Mouse (Mus musculus): ENCODE measurements around the gene Cfap43.

- TF ChIP-seq USF1 (IDR thresholded peaks at IDR 0.05; ENCODE audit: low read depth) = no peak
- TF ChIP-seq POLR2A (IDR thresholded peaks at IDR 0.05; ENCODE audit: insufficient read length, low read depth) = no peak
- TF ChIP-seq POLR2AphosphoS2 (IDR thresholded peaks at IDR 0.05; ENCODE audit: insufficient read length, low read depth) = no peak
- no peak for TF ChIP-seq MAX (IDR thresholded peaks at IDR 0.05; ENCODE audit: low read depth)
- no peak for TF ChIP-seq E2F4 (IDR thresholded peaks at IDR 0.05; ENCODE audit: insufficient read depth)
- TF ChIP-seq MYOG (IDR thresholded peaks at IDR 0.05; ENCODE audit: control insufficient read depth in 1 of 3, insufficient read depth in 1 of 3, insufficient read length in 2 of 3, low read depth in 2 of 3) = no peak
- TF ChIP-seq TCF3 (IDR thresholded peaks at IDR 0.05; ENCODE audit: insufficient read length, low read depth) = no peak
- TF ChIP-seq MYOD1 (IDR thresholded peaks at IDR 0.05; ENCODE audit: control insufficient read depth in 1 of 3, insufficient read length in 2 of 3, low read depth in 2 of 3) = no peak
- TF ChIP-seq TCF12 (IDR thresholded peaks at IDR 0.05; ENCODE audit: insufficient read depth, poor library complexity, severe bottlenecking) = no peak
Observed at GRCm38 (mm10) chr19:47869516-47869915, 49.6 kb downstream of the Cfap43 start.
